Mouse (Mus musculus) kidney, embryonic 16.5 days (tissue): ENCODE results near the gene Utf1. TPM values are rescaled to one million over a fixed set of nuclear protein-coding genes. Genes with fewer than 3 reads are reported as not detected.

Experiments used
- ATAC-seq: fragments of 200-750 bp; cut with Nextera tagmentation; 2 replicates; pipeline ENCODE4 v1.8.0; 2017; ENCODE audit warnings: moderate TSS enrichment; ENCODE audit not compliant: low FRiP score, low TSS enrichment
- H3K27ac ChIP-seq: fragments of 300-500 bp; sonication (generic); 2 replicates; pipeline ENCODE4 v1.5.1; 2014; ENCODE audit warnings: low read length
- H3K27me3 ChIP-seq: fragments of 300-500 bp; sonication (generic); 2 replicates; pipeline ENCODE4 v1.6.1; 2014; ENCODE audit warnings: low read length, control low read depth, mixed read lengths; ENCODE audit not compliant: insufficient read depth
- H3K36me3 ChIP-seq: fragments of 300-500 bp; sonication (generic); 2 replicates; pipeline ENCODE4 v1.6.1; 2014; ENCODE audit warnings: low read length, control low read depth, mixed read lengths; ENCODE audit not compliant: insufficient read depth
- H3K4me1 ChIP-seq: fragments of 300-500 bp; sonication (generic); 2 replicates; pipeline ENCODE4 v1.6.1; 2014; ENCODE audit warnings: low read length, control low read depth, mixed read lengths; ENCODE audit not compliant: insufficient read depth
- H3K4me2 ChIP-seq: fragments of 300-500 bp; sonication (generic); replicated peaks from 2 replicates; pipeline ENCODE4 v1.6.1; 2014; ENCODE audit warnings: low read depth, low read length
- H3K4me3 ChIP-seq: fragments of 300-500 bp; sonication (generic); 2 replicates; pipeline ENCODE4 v1.5.1; 2014; ENCODE audit warnings: mild to moderate bottlenecking, low read length
- H3K9ac ChIP-seq: fragments of 300-500 bp; sonication (generic); replicated peaks from 2 replicates; pipeline ENCODE4 v1.6.1; 2014; ENCODE audit warnings: low read length
- H3K9me3 ChIP-seq: fragments of 300-500 bp; sonication (generic); 2 replicates; pipeline ENCODE4 v1.6.1; 2016; ENCODE audit warnings: low read length, control low read depth
- WGBS: fragments of 180-500 bp; shearing (Covaris S2); extraction: QIAGEN DNeasy Blood & Tissue Kit; methylation state at CpG from one replicate; pipeline ENCODE4 v1.1.7; 2014; 5-methylcytosine and 5-hydroxymethylcytosine counted together
- polyA plus RNA-seq: library from polyadenylated mRNA; unstranded; fragments of >200 nt; fragmentation: Nextera tagmentation; extraction: Ambion mirVana; gene quantifications from 2 replicates; pipeline ENCODE4 v1.2.1, GENCODE M21; 2015

Gene Utf1
- polyA plus RNA-seq, 1 experiment from 2014 or later, result 0.21 TPM

GRCm38 (mm10) chr7:139905261-139905660 lies 38.3 kb upstream of the Utf1 start:
- no peak overlapping the region for H3K27ac ChIP-seq
- H3K4me1 ChIP-seq, result peaks cover 7% of the 10 kb centered on the region; the same call in 1 of the 2 replicates
- H3K9me3 ChIP-seq, result no peaks in the 10 kb centered on the region
- 29% methylated on average over 6 of the region's 6 CpGs for WGBS
- no peak overlapping the region for H3K4me3 ChIP-seq
- no peaks in the 10 kb centered on the region for H3K36me3 ChIP-seq
- ATAC-seq, result no peak
- H3K27me3 ChIP-seq, result peaks cover 6% of the 10 kb centered on the region; the same call in 1 of the 2 replicates
- H3K9ac ChIP-seq, result no peak overlapping the region
- no peak overlapping the region; the same call in 1 of the 2 replicates for H3K4me2 ChIP-seq

GRCm38 (mm10) chr7:139905661-139906060 lies 37.9 kb upstream of the Utf1 start:
- peak; percentile 42; the same call in 1 of the 2 replicates for ATAC-seq
- 7% methylated on average over 6 of the region's 6 CpGs for WGBS
- no peak overlapping the region; the same call in 1 of the 2 replicates for H3K4me2 ChIP-seq

GRCm38 (mm10) chr7:139908176-139908575 lies 35.4 kb upstream of the Utf1 start:
- Histone ChIP-seq H3K4me2 (no peak overlapping the region), H3K9me3 (no peaks in the 10 kb centered on the region), H3K36me3 (no peaks in the 10 kb centered on the region), H3K27me3 (peaks cover 7% of the 10 kb centered on the region), H3K9ac (no peak overlapping the region), H3K4me3 (no peak overlapping the region), H3K27ac (no peak overlapping the region), H3K4me1 (peaks cover 7% of the 10 kb centered on the region; the same call in 1 of the 2 replicates)
- 89% methylated on average over 5 of the region's 5 CpGs for WGBS
- ATAC-seq, result no peak

More at GRCm38 (mm10) chr7:139905661-139906060, 37.9 kb upstream of the Utf1 start:
- no peak overlapping the region for H3K4me3 ChIP-seq
- peaks cover 6% of the 10 kb centered on the region; the same call in 1 of the 2 replicates for H3K27me3 ChIP-seq
- no peaks in the 10 kb centered on the region for H3K9me3 ChIP-seq
- no peak overlapping the region for H3K9ac ChIP-seq
- H3K4me1 ChIP-seq, result peaks cover 7% of the 10 kb centered on the region; the same call in 1 of the 2 replicates
- H3K36me3 ChIP-seq, result no peaks in the 10 kb centered on the region
- H3K27ac ChIP-seq, result no peak overlapping the region

GRCm38 (mm10) chr7:139909469-139909868 lies 34.1 kb upstream of the Utf1 start:
- H3K27ac ChIP-seq, result no peak overlapping the region
- H3K4me3 ChIP-seq, result no peak overlapping the region
- H3K4me1 ChIP-seq, result peaks cover 14% of the 10 kb centered on the region
- no peaks in the 10 kb centered on the region for H3K9me3 ChIP-seq
- H3K4me2 ChIP-seq, result no peak overlapping the region
- H3K36me3 ChIP-seq, result no peaks in the 10 kb centered on the region
- H3K9ac ChIP-seq, result no peak overlapping the region
- ATAC-seq, result no peak
- H3K27me3 ChIP-seq, result peaks cover 17% of the 10 kb centered on the region
- 51% methylated on average over 6 of the region's 6 CpGs for WGBS

- no peak for ATAC-seq
- no peaks in the 10 kb centered on the region for H3K36me3 ChIP-seq
- peaks cover 17% of the 10 kb centered on the region for H3K4me1 ChIP-seq
- no peak overlapping the region for H3K4me2 ChIP-seq
- H3K9ac ChIP-seq, result no peak overlapping the region
- WGBS, result 35% methylated on average over 11 of the region's 11 CpGs
- H3K27me3 ChIP-seq, result peaks cover 20% of the 10 kb centered on the region
- H3K4me3 ChIP-seq, result no peak overlapping the region
- H3K27ac ChIP-seq, result no peak overlapping the region
- no peaks in the 10 kb centered on the region for H3K9me3 ChIP-seq
Measured at GRCm38 (mm10) chr7:139910204-139910835, 33.3 kb upstream of the Utf1 start.

- Histone ChIP-seq H3K4me2 (peak overlapping the region; percentile 64), H3K9ac (no peak overlapping the region), H3K4me3 (peak overlapping the region; percentile 48), H3K27ac (no peak overlapping the region), H3K36me3 (no peaks in the 10 kb centered on the region), H3K9me3 (no peaks in the 10 kb centered on the region), H3K27me3 (peaks cover 19% of the 10 kb centered on the region; the same call in 1 of the 2 replicates), H3K4me1 (peaks cover 21% of the 10 kb centered on the region)
- 9% methylated on average over 29 of the region's 29 CpGs for WGBS
- ATAC-seq, result peak; percentile 82
Measured at GRCm38 (mm10) chr7:139914141-139915047, 29.2 kb upstream of the Utf1 start.

GRCm38 (mm10) chr7:139915646-139916257 lies 27.8 kb upstream of the Utf1 start:
- WGBS, result 4% methylated on average over 14 of the region's 14 CpGs

GRCm38 (mm10) chr7:139916345-139916744 lies 27.2 kb upstream of the Utf1 start:
- Histone ChIP-seq H3K9me3 (no peaks in the 10 kb centered on the region), H3K4me2 (no peak overlapping the region), H3K4me3 (no peak overlapping the region), H3K27ac (no peak overlapping the region), H3K9ac (no peak overlapping the region), H3K4me1 (peaks cover 18% of the 10 kb centered on the region), H3K36me3 (no peaks in the 10 kb centered on the region), H3K27me3 (peaks cover 19% of the 10 kb centered on the region; the same call in 1 of the 2 replicates)
- 4% methylated on average over 1 of the region's 1 CpGs for WGBS
- ATAC-seq, result no peak

More at GRCm38 (mm10) chr7:139915646-139916257, 27.8 kb upstream of the Utf1 start:
- no peak; the same call in 1 of the 2 replicates for ATAC-seq
- no peak overlapping the region for H3K27ac ChIP-seq
- H3K4me1 ChIP-seq, result peaks cover 18% of the 10 kb centered on the region
- peaks cover 19% of the 10 kb centered on the region; the same call in 1 of the 2 replicates for H3K27me3 ChIP-seq
- peak overlapping the region; percentile 20; the same call in 1 of the 2 replicates for H3K9ac ChIP-seq
- peak overlapping the region; percentile 39 for H3K4me2 ChIP-seq
- H3K4me3 ChIP-seq, result 0 out of 2 replicates have a peak overlapping the region, but pooled peaks have one; percentile 5
- H3K36me3 ChIP-seq, result no peaks in the 10 kb centered on the region
- no peaks in the 10 kb centered on the region for H3K9me3 ChIP-seq

GRCm38 (mm10) chr7:139918262-139918661 lies 25.3 kb upstream of the Utf1 start:
- ATAC-seq, result no peak
- H3K4me1 ChIP-seq, result peaks cover 18% of the 10 kb centered on the region
- WGBS, result 64% methylated on average over 4 of the region's 4 CpGs
- H3K4me2 ChIP-seq, result no peak overlapping the region
- no peaks in the 10 kb centered on the region for H3K36me3 ChIP-seq
- no peak overlapping the region for H3K9ac ChIP-seq
- no peak overlapping the region for H3K4me3 ChIP-seq
- H3K27ac ChIP-seq, result no peak overlapping the region
- no peaks in the 10 kb centered on the region for H3K9me3 ChIP-seq
- peaks cover 17% of the 10 kb centered on the region; the same call in 1 of the 2 replicates for H3K27me3 ChIP-seq
